Mouse (Mus musculus): ENCODE results near the gene Arpc5l. TPM values are rescaled to one million over a fixed set of nuclear protein-coding genes. Genes with fewer than 3 reads are reported as not detected.

Gene Arpc5l
- polyA plus RNA-seq, 1 experiment from 2014 or later = 68.3 TPM

GRCm38 (mm10) chr2:38983456-38983855 is 21.7 kb upstream of the Arpc5l start:
- no peaks in the 10 kb centered on the region for H3K4me1 ChIP-seq (replicated peaks; ENCODE audit: control insufficient read depth, insufficient read depth, low read length)
- H3K4me3 ChIP-seq (ENCODE audit: low read depth, low read length) = no peak overlapping the region
- TF ChIP-seq CTCF (IDR thresholded peaks at IDR 0.05; ENCODE audit: low read depth) = peak; percentile 52
- no peaks in the 10 kb centered on the region for H3K36me3 ChIP-seq (ENCODE audit: control insufficient read depth, insufficient read depth)
- H3K27ac ChIP-seq (ENCODE audit: low read depth, low read length) = no peak overlapping the region
- no peaks in the 10 kb centered on the region; the same call in 1 of the 2 replicates for H3K27me3 ChIP-seq (replicated peaks; ENCODE audit: control insufficient read depth, insufficient read depth, low read length)
- H3K4me2 ChIP-seq (replicated peaks; ENCODE audit: low read depth) = no peak overlapping the region
- ATAC-seq = no peak
- no peaks in the 10 kb centered on the region for H3K9me3 ChIP-seq (ENCODE audit: control insufficient read depth)
- H3K9ac ChIP-seq (ENCODE audit: low read depth, low read length) = no peak overlapping the region
- 98% methylated on average over 2 of the region's 2 CpGs for WGBS

GRCm38 (mm10) chr2:38986580-38986979 is 18.6 kb upstream of the Arpc5l start:
- no peaks in the 10 kb centered on the region for H3K4me1 ChIP-seq (replicated peaks; ENCODE audit: control insufficient read depth, insufficient read depth, low read length)
- no peak overlapping the region for H3K27ac ChIP-seq (ENCODE audit: low read depth, low read length)
- H3K36me3 ChIP-seq (ENCODE audit: control insufficient read depth, insufficient read depth) = no peaks in the 10 kb centered on the region
- H3K4me2 ChIP-seq (replicated peaks; ENCODE audit: low read depth) = no peak overlapping the region
- H3K9ac ChIP-seq (ENCODE audit: low read depth, low read length) = no peak overlapping the region
- H3K9me3 ChIP-seq (ENCODE audit: control insufficient read depth) = no peaks in the 10 kb centered on the region
- no peak for TF ChIP-seq CTCF (IDR thresholded peaks at IDR 0.05; ENCODE audit: low read depth)
- H3K27me3 ChIP-seq (replicated peaks; ENCODE audit: control insufficient read depth, insufficient read depth, low read length) = no peaks in the 10 kb centered on the region
- no peak overlapping the region for H3K4me3 ChIP-seq (ENCODE audit: low read depth, low read length)
- WGBS = 67% methylated on average over 3 of the region's 3 CpGs
- no peak for ATAC-seq

- Histone ChIP-seq H3K9me3 (ENCODE audit: control insufficient read depth) (no peaks in the 10 kb centered on the region), H3K36me3 (ENCODE audit: control insufficient read depth, insufficient read depth) (no peaks in the 10 kb centered on the region), H3K4me3 (ENCODE audit: low read depth, low read length) (no peak overlapping the region), H3K27me3 (replicated peaks; ENCODE audit: control insufficient read depth, insufficient read depth, low read length) (no peaks in the 10 kb centered on the region), H3K9ac (ENCODE audit: low read depth, low read length) (no peak overlapping the region), H3K4me1 (replicated peaks; ENCODE audit: control insufficient read depth, insufficient read depth, low read length) (no peaks in the 10 kb centered on the region), H3K4me2 (replicated peaks; ENCODE audit: low read depth) (no peak overlapping the region), H3K27ac (ENCODE audit: low read depth, low read length) (no peak overlapping the region)
- ATAC-seq = no peak
- TF ChIP-seq CTCF (IDR thresholded peaks at IDR 0.05; ENCODE audit: low read depth) = no peak
- 40% methylated on average over 1 of the region's 1 CpGs for WGBS
Observed at GRCm38 (mm10) chr2:38987371-38987770, 17.8 kb upstream of the Arpc5l start.

GRCm38 (mm10) chr2:38987803-38988510 is 17.2 kb upstream of the Arpc5l start:
- no peak overlapping the region for H3K27ac ChIP-seq (ENCODE audit: low read depth, low read length)

GRCm38 (mm10) chr2:38988929-38989328 is 16.2 kb upstream of the Arpc5l start:
- H3K4me3 ChIP-seq (ENCODE audit: low read depth, low read length) = no peak overlapping the region
- no peaks in the 10 kb centered on the region for H3K4me1 ChIP-seq (replicated peaks; ENCODE audit: control insufficient read depth, insufficient read depth, low read length)
- TF ChIP-seq CTCF (IDR thresholded peaks at IDR 0.05; ENCODE audit: low read depth) = no peak
- H3K36me3 ChIP-seq (ENCODE audit: control insufficient read depth, insufficient read depth) = no peaks in the 10 kb centered on the region
- H3K9ac ChIP-seq (ENCODE audit: low read depth, low read length) = no peak overlapping the region
- no peak for ATAC-seq
- no peak overlapping the region for H3K27ac ChIP-seq (ENCODE audit: low read depth, low read length)
- no peaks in the 10 kb centered on the region for H3K27me3 ChIP-seq (replicated peaks; ENCODE audit: control insufficient read depth, insufficient read depth, low read length)
- 89% methylated on average over 2 of the region's 2 CpGs for WGBS
- H3K9me3 ChIP-seq (ENCODE audit: control insufficient read depth) = no peaks in the 10 kb centered on the region
- H3K4me2 ChIP-seq (replicated peaks; ENCODE audit: low read depth) = no peak overlapping the region

More at GRCm38 (mm10) chr2:38987803-38988510, 17.2 kb upstream of the Arpc5l start:
- no peak overlapping the region for H3K4me2 ChIP-seq (replicated peaks; ENCODE audit: low read depth)
- H3K4me1 ChIP-seq (replicated peaks; ENCODE audit: control insufficient read depth, insufficient read depth, low read length) = no peaks in the 10 kb centered on the region
- no peak overlapping the region for H3K4me3 ChIP-seq (ENCODE audit: low read depth, low read length)
- no peaks in the 10 kb centered on the region for H3K36me3 ChIP-seq (ENCODE audit: control insufficient read depth, insufficient read depth)
- no peaks in the 10 kb centered on the region for H3K9me3 ChIP-seq (ENCODE audit: control insufficient read depth)
- TF ChIP-seq CTCF (IDR thresholded peaks at IDR 0.05; ENCODE audit: low read depth) = no peak
- no peak for ATAC-seq
- WGBS = 86% methylated on average over 6 of the region's 6 CpGs
- H3K9ac ChIP-seq (ENCODE audit: low read depth, low read length) = no peak overlapping the region
- H3K27me3 ChIP-seq (replicated peaks; ENCODE audit: control insufficient read depth, insufficient read depth, low read length) = no peaks in the 10 kb centered on the region

- 0 out of 2 replicates have a peak overlapping the region, but pooled peaks have one; percentile 24 for H3K4me2 ChIP-seq (replicated peaks; ENCODE audit: low read depth)
- ATAC-seq = peak; percentile 50; the same call in 1 of the 2 replicates
- H3K9ac ChIP-seq (ENCODE audit: low read depth, low read length) = no peak overlapping the region
- no peak overlapping the region for H3K27ac ChIP-seq (ENCODE audit: low read depth, low read length)
- H3K27me3 ChIP-seq (replicated peaks; ENCODE audit: control insufficient read depth, insufficient read depth, low read length) = no peaks in the 10 kb centered on the region
- H3K9me3 ChIP-seq (ENCODE audit: control insufficient read depth) = no peaks in the 10 kb centered on the region
- no peaks in the 10 kb centered on the region for H3K36me3 ChIP-seq (ENCODE audit: control insufficient read depth, insufficient read depth)
- H3K4me3 ChIP-seq (ENCODE audit: low read depth, low read length) = no peak overlapping the region
- 40% methylated on average over 4 of the region's 4 CpGs for WGBS
- no peaks in the 10 kb centered on the region for H3K4me1 ChIP-seq (replicated peaks; ENCODE audit: control insufficient read depth, insufficient read depth, low read length)
- TF ChIP-seq CTCF (IDR thresholded peaks at IDR 0.05; ENCODE audit: low read depth) = no peak
Observed at GRCm38 (mm10) chr2:38992004-38992403, 13.1 kb upstream of the Arpc5l start.
